8 mouse cellular contexts compared by ENCODE assay signal in the genomic region with DNA sequence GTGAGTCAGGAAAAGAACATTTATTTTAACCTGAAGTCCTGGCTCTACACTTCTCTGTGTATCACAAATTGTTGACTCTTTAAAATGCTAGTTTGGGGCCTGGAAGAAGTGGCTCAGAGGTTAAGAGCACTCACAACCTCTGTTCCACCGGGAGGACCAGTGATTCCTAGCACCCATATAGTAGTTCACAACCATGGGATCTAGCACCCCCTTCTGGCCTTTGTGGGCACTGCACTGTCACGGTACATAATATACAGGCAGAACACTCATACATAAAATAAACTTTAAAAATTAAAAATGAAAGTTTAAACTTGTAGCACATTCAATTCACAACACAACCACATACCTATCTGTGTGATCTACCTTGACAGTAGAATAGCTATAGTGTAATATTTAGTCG. TPM values are rescaled to one million over a fixed set of nuclear protein-coding genes. Genes with fewer than 3 reads are reported as not detected.
A peak's percentile ranks its signal among the peaks of the same experiment; 100 is the strongest.
DNase-seq lines count a peak whose midpoint lies in the region; ATAC-seq and TF ChIP-seq lines count a peak whose summit lies in the region.

No protein-coding gene starts in this region.

- no peak overlapping the region for H3K4me3 ChIP-seq in hindbrain, postnatal 0 days (ENCODE audit: low read length)
- no peak overlapping the region for H3K4me3 ChIP-seq in hindbrain, embryonic 14.5 days (replicated peaks; ENCODE audit: low read length)
- H3K4me3 ChIP-seq in E14TG2a.4 (replicated peaks; ENCODE audit: low read length): no peak overlapping the region
- no peak overlapping the region for H3K4me3 ChIP-seq in limb, embryonic 10.5 days

- no peak overlapping the region for H3K27ac ChIP-seq in hindbrain, postnatal 0 days
- no peak overlapping the region for H3K27ac ChIP-seq in hindbrain, embryonic 14.5 days
- no peak overlapping the region for H3K27ac ChIP-seq in limb, embryonic 10.5 days

- H3K4me2 ChIP-seq in hindbrain, postnatal 0 days (ENCODE audit: low read depth, low read length): no peak overlapping the region
- no peak overlapping the region for H3K4me2 ChIP-seq in hindbrain, embryonic 14.5 days (replicated peaks)

- H3K36me3 ChIP-seq in hindbrain, postnatal 0 days (ENCODE audit: insufficient read depth, low read length): no peaks in the 10 kb centered on the region
- H3K36me3 ChIP-seq in hindbrain, embryonic 14.5 days (replicated peaks; ENCODE audit: control insufficient read depth, insufficient read depth): no peaks in the 10 kb centered on the region
- no peaks in the 10 kb centered on the region for H3K36me3 ChIP-seq in E14TG2a.4 (ENCODE audit: insufficient read depth, low read length)
- no peaks in the 10 kb centered on the region for H3K36me3 ChIP-seq in limb, embryonic 10.5 days

- no peak overlapping the region for H3K9ac ChIP-seq in hindbrain, postnatal 0 days (replicated peaks; ENCODE audit: low read length)
- no peak overlapping the region for H3K9ac ChIP-seq in hindbrain, embryonic 14.5 days

- DNase-seq in hindbrain, postnatal 0 days (ENCODE audit: low spot score): no peak
- no peak for DNase-seq in hindbrain, embryonic 14.5 days (ENCODE audit: low spot score)
- peak; percentile 13 for DNase-seq in adrenal gland, adult 8-10 months
- peak; percentile 44 for DNase-seq in limb, embryonic 10.5 days (ENCODE audit: low spot score)
- peak; percentile 63 to 83 for DNase-seq in spleen, postnatal 10 days (ENCODE audit: low spot score in 2 of 2)
- no peak for DNase-seq in right cerebral cortex, postnatal 36 days (ENCODE audit: low spot score in 2 of 2)

- no peaks in the 10 kb centered on the region for H3K27me3 ChIP-seq in hindbrain, postnatal 0 days (ENCODE audit: insufficient read depth, low read length)
- no peaks in the 10 kb centered on the region for H3K27me3 ChIP-seq in hindbrain, embryonic 14.5 days (ENCODE audit: control insufficient read depth, insufficient read depth, low read length)
- H3K27me3 ChIP-seq in E14TG2a.4 (ENCODE audit: insufficient read depth, low read length): 0 out of 2 replicates have a peak, but pooled peaks cover 2% of the 10 kb centered on the region
- H3K27me3 ChIP-seq in limb, embryonic 10.5 days (ENCODE audit: low read depth, poor library complexity, severe bottlenecking): peaks cover 13% of the 10 kb centered on the region; the same call in 1 of the 2 replicates

- TF ChIP-seq CTCF in hindbrain, postnatal 0 days (IDR thresholded peaks at IDR 0.05; ENCODE audit: low read depth): peak; percentile 59
- TF ChIP-seq CTCF in E14TG2a.4 (conservative IDR thresholded peaks at IDR 0.05; ENCODE audit: low read length): peak; percentile 96

- WGBS in hindbrain, postnatal 0 days: 66% methylated on average over 3 of the region's 3 CpGs
- 61% methylated on average over 3 of the region's 3 CpGs for WGBS in hindbrain, embryonic 14.5 days
- 67% methylated on average over 3 of the region's 3 CpGs for WGBS in limb, embryonic 10.5 days

- no peak for ATAC-seq in hindbrain, postnatal 0 days
- ATAC-seq in hindbrain, embryonic 14.5 days (ENCODE audit: low FRiP score): no peak
- ATAC-seq in frontal cortex, adult (ENCODE audit: low TSS enrichment): no peak

- H3K9me3 ChIP-seq in hindbrain, postnatal 0 days (ENCODE audit: low read length): no peaks in the 10 kb centered on the region
- 0 out of 2 replicates have a peak, but pooled peaks cover 3% of the 10 kb centered on the region for H3K9me3 ChIP-seq in hindbrain, embryonic 14.5 days (ENCODE audit: control insufficient read depth, low read length)
- H3K9me3 ChIP-seq in E14TG2a.4 (ENCODE audit: low read length): peaks cover 10% of the 10 kb centered on the region
- 0 out of 2 replicates have a peak, but pooled peaks cover 4% of the 10 kb centered on the region for H3K9me3 ChIP-seq in limb, embryonic 10.5 days (replicated peaks)

- no peaks in the 10 kb centered on the region; the same call in 1 of the 2 replicates for H3K4me1 ChIP-seq in hindbrain, postnatal 0 days (ENCODE audit: insufficient read depth, low read length)
- H3K4me1 ChIP-seq in hindbrain, embryonic 14.5 days (replicated peaks; ENCODE audit: control insufficient read depth, insufficient read depth, low read length): peaks cover 4% of the 10 kb centered on the region; the same call in 1 of the 2 replicates
- peaks cover 40% of the 10 kb centered on the region for H3K4me1 ChIP-seq in E14TG2a.4 (replicated peaks; ENCODE audit: low read depth, low read length)
- H3K4me1 ChIP-seq in limb, embryonic 10.5 days: peaks cover 8% of the 10 kb centered on the region

RNA-seq across cellular contexts. Expression of a gene that starts 53.9 kb away (rescaled TPM):
- 68.3 and 76.3 TPM in 2 replicates for total RNA-seq in hindbrain, postnatal 0 days (2014; rRNA removed)
- polyA plus RNA-seq in hindbrain, postnatal 0 days (2015; fragmentation: Nextera tagmentation; extraction: Ambion mirVana): 10.3 and 11.1 TPM in 2 replicates
- 15.3 and 16.6 TPM in 2 replicates for polyA plus RNA-seq in hindbrain, embryonic 14.5 days (2014; fragmentation: Nextera tagmentation; extraction: Ambion mirVana)
- total RNA-seq in adrenal gland, adult 8-10 months (2022): 100 to 1,000 TPM; 170 to 195 (median 182) TPM
- 15.3 and 16.7 TPM in 2 replicates for polyA plus RNA-seq in limb, embryonic 10.5 days (2016; fragmentation: Nextera tagmentation; extraction: Ambion mirVana)

Comparison
In these comparisons a context has a peak if more than half of its experiments do, and no peak if none do; other contexts are left out.
1. DNase-seq: peak in adrenal gland, adult 8-10 months (single experiment), limb, embryonic 10.5 days (single experiment) and spleen, postnatal 10 days (2 of 2); none in hindbrain, postnatal 0 days (single experiment), hindbrain, embryonic 14.5 days (single experiment) and right cerebral cortex, postnatal 36 days (0 of 2).